Mouse (Mus musculus) cerebellum, adult 2 months (tissue): Measurements from ENCODE around the gene 4930426L09Rik.

Source experiments
- CTCF ChIP-seq: fragments of 200-500 bp; IDR thresholded peaks from 2 replicates; pipeline ENCODE4 v1.5.1; 2011; ENCODE audit warnings: low read depth, mild to moderate bottlenecking, control low read depth, low read length, moderate library complexity, borderline replicate concordance; ENCODE audit not compliant: insufficient read depth
- POLR2A ChIP-seq: fragments of 200-500 bp; IDR thresholded peaks from 2 replicates; pipeline ENCODE4 v1.6.1; 2011; ENCODE audit warnings: low read length, control low read depth, borderline replicate concordance; ENCODE audit not compliant: insufficient read depth

- TF ChIP-seq CTCF (no peak), POLR2A (no peak)
Observed at GRCm38 (mm10) chr2:18999395-18999794, 1.3 kb downstream of the 4930426L09Rik start.
